Mouse (Mus musculus): ENCODE results near the gene Gm7029. TPM values are rescaled to one million over a fixed set of nuclear protein-coding genes. Genes with fewer than 3 reads are reported as not detected.
A peak's percentile ranks its signal among the peaks of the same experiment; 100 is the strongest.

The Gm7029 gene
- total and polyA plus RNA-seq, 2 experiments from 2014 or later, result not detected

DNA sequence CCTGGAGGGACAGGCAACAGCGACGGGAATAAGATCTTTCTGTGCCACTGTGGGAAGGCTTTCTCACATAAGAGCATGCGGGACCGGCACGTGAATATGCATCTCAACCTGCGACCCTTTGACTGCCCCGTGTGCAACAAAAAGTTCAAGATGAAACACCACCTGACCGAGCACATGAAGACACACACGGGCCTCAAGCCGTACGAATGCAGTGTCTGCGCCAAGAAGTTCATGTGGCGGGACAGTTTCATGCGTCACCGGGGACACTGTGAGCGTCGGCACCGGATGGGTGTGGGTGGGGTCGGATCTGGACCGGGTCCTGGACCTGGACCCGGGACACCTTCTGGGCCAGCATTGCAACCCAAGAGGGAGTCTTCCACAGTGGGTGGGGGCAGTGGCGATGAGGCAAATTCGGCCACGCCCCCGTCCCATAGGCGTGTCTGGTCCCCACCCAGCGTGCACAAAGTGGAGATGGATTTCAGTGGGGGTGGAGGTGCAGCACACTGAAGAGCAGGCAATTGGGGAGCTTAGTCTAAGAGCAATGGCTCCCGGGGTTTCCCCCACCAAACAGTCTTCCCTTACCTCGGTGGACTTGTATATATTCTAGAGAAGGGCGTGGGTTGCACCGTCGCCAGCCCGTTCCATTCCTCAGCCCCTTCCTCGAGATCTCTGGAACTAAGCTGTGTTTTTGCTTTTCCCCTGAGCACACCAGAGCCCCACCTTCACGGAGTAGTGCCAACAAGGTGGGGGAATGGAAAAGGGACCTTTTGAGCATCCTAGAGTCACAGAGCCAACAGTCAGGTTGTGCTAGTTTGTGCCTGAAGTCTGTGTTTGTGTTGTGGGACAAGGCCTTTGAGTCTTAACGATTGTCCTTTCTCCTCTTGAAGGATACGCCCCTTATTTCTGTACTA lies 44.9 kb downstream of the Gm7029 start:
- Histone ChIP-seq H3K36me3 (replicated peaks; ENCODE audit: control insufficient read depth, insufficient read depth, low read length) (peaks cover 20% of the 10 kb centered on the region), H3K27ac (ENCODE audit: low read depth) (peak overlapping the region; percentile 73), H3K9me3 (replicated peaks; ENCODE audit: control insufficient read depth, low read length) (no peaks in the 10 kb centered on the region), H3K4me3 (ENCODE audit: low read depth, low read length) (peak overlapping the region; percentile 66), H3K9ac (replicated peaks; ENCODE audit: low read depth, low read length) (peak overlapping the region; percentile 59; the same call in 1 of the 2 replicates), H3K4me2 (ENCODE audit: low read depth, low read length) (peak overlapping the region; percentile 94), H3K27me3 (ENCODE audit: control insufficient read depth, insufficient read depth, low read length) (no peaks in the 10 kb centered on the region), H3K4me1 (ENCODE audit: control insufficient read depth, insufficient read depth) (peaks cover 5% of the 10 kb centered on the region; the same call in 1 of the 2 replicates)
- DNase-seq (ENCODE audit: low spot score) (no peak), ATAC-seq (ENCODE audit: insufficient read depth, low read depth) (no peak)
- WGBS, result 57% methylated on average over 37 of the region's 37 CpGs
- no peak for TF ChIP-seq EP300 (IDR thresholded peaks at IDR 0.05; ENCODE audit: low read depth)
- no peak for TF ChIP-seq CTCF (IDR thresholded peaks at IDR 0.05; ENCODE audit: low read depth)

GRCm38 (mm10) chr17:33919351-33920281 lies 46.0 kb downstream of the Gm7029 start:
- 0% methylated on average over 52 of the region's 52 CpGs for WGBS
- peaks cover 9% of the 10 kb centered on the region for H3K36me3 ChIP-seq (replicated peaks; ENCODE audit: control insufficient read depth, insufficient read depth, low read length)
- peak overlapping the region; percentile 66 for H3K4me3 ChIP-seq (ENCODE audit: low read depth, low read length)
- peak; percentile 42 for ATAC-seq (ENCODE audit: insufficient read depth, low read depth)
- peak overlapping the region; percentile 73 for H3K27ac ChIP-seq (ENCODE audit: low read depth)
- peaks cover 5% of the 10 kb centered on the region; the same call in 1 of the 2 replicates for H3K4me1 ChIP-seq (ENCODE audit: control insufficient read depth, insufficient read depth)
- H3K4me2 ChIP-seq (ENCODE audit: low read depth, low read length), result peak overlapping the region; percentile 94
- TF ChIP-seq CTCF (IDR thresholded peaks at IDR 0.05; ENCODE audit: low read depth) (peak; percentile 24; the same call in 1 of the 2 replicates), EP300 (IDR thresholded peaks at IDR 0.05; ENCODE audit: low read depth) (no peak)
- peak; percentile 86 for DNase-seq (ENCODE audit: low spot score)
- H3K9ac ChIP-seq (replicated peaks; ENCODE audit: low read depth, low read length), result peak overlapping the region; percentile 59
- H3K9me3 ChIP-seq (replicated peaks; ENCODE audit: control insufficient read depth, low read length), result no peaks in the 10 kb centered on the region
- no peaks in the 10 kb centered on the region for H3K27me3 ChIP-seq (ENCODE audit: control insufficient read depth, insufficient read depth, low read length)

DNA sequence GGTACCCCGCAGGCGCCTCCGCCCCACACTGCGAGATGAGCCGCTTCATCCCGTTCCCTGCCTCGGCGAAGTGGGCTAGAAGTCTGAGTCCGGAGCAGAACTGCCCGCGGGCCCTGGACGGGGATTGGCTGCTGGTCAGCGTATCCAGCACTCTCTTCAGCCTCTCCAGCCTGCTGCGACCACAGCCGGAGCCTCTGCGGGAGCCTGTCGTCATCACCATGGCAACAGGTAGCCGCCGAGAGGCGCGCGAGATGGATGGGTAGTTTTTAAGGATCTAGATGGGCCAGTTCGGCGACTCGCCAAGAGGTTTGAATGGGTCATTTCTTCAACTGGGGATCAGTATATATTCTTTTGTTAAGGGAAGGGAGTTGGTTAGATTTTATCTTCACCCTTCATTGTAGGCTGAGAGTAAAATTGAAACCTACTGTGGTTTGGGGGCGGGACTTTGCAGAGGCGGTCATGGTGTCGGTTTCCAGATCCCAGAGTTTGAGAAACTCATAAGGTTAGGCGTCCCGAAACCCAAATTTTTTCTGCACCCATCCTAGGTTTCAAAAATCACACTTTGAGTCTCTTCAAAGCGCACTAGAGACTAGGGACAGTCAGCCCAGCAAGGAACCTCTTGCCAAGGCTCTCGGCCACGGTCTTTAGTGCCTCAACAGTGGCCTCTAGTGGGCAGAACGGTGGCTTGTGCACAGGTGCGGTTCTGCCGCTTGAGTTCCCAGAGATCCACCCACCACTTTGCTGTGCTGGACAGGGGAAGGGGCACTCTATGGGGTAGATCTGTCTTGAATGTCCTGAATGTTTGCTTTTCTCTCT lies 46.9 kb downstream of the Gm7029 start:
- peak; percentile 85 for TF ChIP-seq CTCF (IDR thresholded peaks at IDR 0.05; ENCODE audit: low read depth)
- TF ChIP-seq EP300 (IDR thresholded peaks at IDR 0.05; ENCODE audit: low read depth), result no peak
- H3K4me3 ChIP-seq (ENCODE audit: low read depth, low read length), result peak overlapping the region; percentile 66
- DNase-seq (ENCODE audit: low spot score), result peak; percentile 70
- no peaks in the 10 kb centered on the region for H3K9me3 ChIP-seq (replicated peaks; ENCODE audit: control insufficient read depth, low read length)
- H3K27ac ChIP-seq (ENCODE audit: low read depth), result peak overlapping the region; percentile 73
- no peaks in the 10 kb centered on the region for H3K27me3 ChIP-seq (ENCODE audit: control insufficient read depth, insufficient read depth, low read length)
- H3K4me2 ChIP-seq (ENCODE audit: low read depth, low read length), result peak overlapping the region; percentile 94
- peaks cover 5% of the 10 kb centered on the region; the same call in 1 of the 2 replicates for H3K4me1 ChIP-seq (ENCODE audit: control insufficient read depth, insufficient read depth)
- peak; percentile 12; the same call in 1 of the 2 replicates for ATAC-seq (ENCODE audit: insufficient read depth, low read depth)
- 1% methylated on average over 36 of the region's 36 CpGs for WGBS
- 0 out of 2 replicates have a peak, but pooled peaks cover 3% of the 10 kb centered on the region for H3K36me3 ChIP-seq (replicated peaks; ENCODE audit: control insufficient read depth, insufficient read depth, low read length)
- peak overlapping the region; percentile 59 for H3K9ac ChIP-seq (replicated peaks; ENCODE audit: low read depth, low read length)

DNA sequence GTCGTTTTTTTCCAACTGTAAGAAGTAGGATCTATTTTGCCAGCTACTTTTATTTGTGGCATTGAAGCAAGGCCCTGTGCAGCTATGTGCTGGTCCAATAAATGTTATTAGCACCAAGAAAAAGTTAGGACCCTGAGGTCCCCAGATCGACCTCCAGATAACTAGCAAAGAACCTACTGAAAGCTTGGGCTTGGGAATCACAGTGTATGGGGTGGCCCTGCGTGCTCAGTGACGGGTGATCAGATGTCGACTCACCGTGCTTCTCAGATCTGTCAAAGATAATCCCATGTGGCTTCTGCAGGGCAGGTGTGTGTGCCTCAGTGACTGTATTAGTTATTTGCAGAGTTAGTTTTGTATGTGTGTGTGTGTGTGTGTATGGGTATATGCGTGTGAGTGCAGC lies 47.7 kb downstream of the Gm7029 start:
- ATAC-seq (ENCODE audit: insufficient read depth, low read depth) (no peak), DNase-seq (ENCODE audit: low spot score) (no peak)
- 82% methylated on average over 7 of the region's 7 CpGs for WGBS
- Histone ChIP-seq H3K4me2 (ENCODE audit: low read depth, low read length) (no peak overlapping the region), H3K9me3 (replicated peaks; ENCODE audit: control insufficient read depth, low read length) (no peaks in the 10 kb centered on the region), H3K27me3 (ENCODE audit: control insufficient read depth, insufficient read depth, low read length) (no peaks in the 10 kb centered on the region), H3K9ac (replicated peaks; ENCODE audit: low read depth, low read length) (no peak overlapping the region), H3K4me1 (ENCODE audit: control insufficient read depth, insufficient read depth) (peaks cover 5% of the 10 kb centered on the region; the same call in 1 of the 2 replicates), H3K36me3 (replicated peaks; ENCODE audit: control insufficient read depth, insufficient read depth, low read length) (0 out of 2 replicates have a peak, but pooled peaks cover 9% of the 10 kb centered on the region), H3K4me3 (ENCODE audit: low read depth, low read length) (no peak overlapping the region), H3K27ac (ENCODE audit: low read depth) (no peak overlapping the region)
- no peak for TF ChIP-seq EP300 (IDR thresholded peaks at IDR 0.05; ENCODE audit: low read depth)
- no peak for TF ChIP-seq CTCF (IDR thresholded peaks at IDR 0.05; ENCODE audit: low read depth)

Small RNA genes within 50 kb of the gene (microRNA-seq; reads per million reads assigned to microRNA genes)
- gene Gm27740, result not detected

Other genes starting within 250 kb of the Gm7029 start
- gene Zfp414, start 244.7 kb upstream of the Gm7029 start, total RNA-seq (2014; rRNA removed; ENCODE audit: low replicate concordance), result 29.0 and 39.9 TPM in 2 replicates
- gene Zfp414, start 244.7 kb upstream of the Gm7029 start, polyA plus RNA-seq (2015; fragmentation: Nextera tagmentation; extraction: Ambion mirVana), result 20.3 and 21.4 TPM in 2 replicates
- gene Pram1, start 235.8 kb upstream of the Gm7029 start, total RNA-seq (2014; rRNA removed; ENCODE audit: low replicate concordance), result not detected in 2 replicates
- gene Pram1, start 235.8 kb upstream of the Gm7029 start, polyA plus RNA-seq (2015; fragmentation: Nextera tagmentation; extraction: Ambion mirVana), result 0.08 and 0.29 TPM in 2 replicates
- 47.1 and 54.3 TPM in 2 replicates for gene Hnrnpm, start 187.0 kb upstream of the Gm7029 start, total RNA-seq (2014; rRNA removed; ENCODE audit: low replicate concordance)
- gene Hnrnpm, start 187.0 kb upstream of the Gm7029 start, polyA plus RNA-seq (2015; fragmentation: Nextera tagmentation; extraction: Ambion mirVana), result 139 and 151 TPM in 2 replicates
- 117 and 124 TPM in 2 replicates for gene March2, start 155.2 kb upstream of the Gm7029 start, total RNA-seq (2014; rRNA removed; ENCODE audit: low replicate concordance)
- 87.6 and 88.5 TPM in 2 replicates for gene March2, start 155.2 kb upstream of the Gm7029 start, polyA plus RNA-seq (2015; fragmentation: Nextera tagmentation; extraction: Ambion mirVana)
- 58.6 and 87.8 TPM in 2 replicates for gene Rab11b, start 113.3 kb upstream of the Gm7029 start, total RNA-seq (2014; rRNA removed; ENCODE audit: low replicate concordance)
- 382 and 425 TPM in 2 replicates for gene Rab11b, start 113.3 kb upstream of the Gm7029 start, polyA plus RNA-seq (2015; fragmentation: Nextera tagmentation; extraction: Ambion mirVana)
- 35.2 and 79.3 TPM in 2 replicates for gene Angptl4, start 92.0 kb upstream of the Gm7029 start, total RNA-seq (2014; rRNA removed; ENCODE audit: low replicate concordance)
- gene Angptl4, start 92.0 kb upstream of the Gm7029 start, polyA plus RNA-seq (2015; fragmentation: Nextera tagmentation; extraction: Ambion mirVana), result 59.2 and 124 TPM in 2 replicates
- 33.3 and 68.7 TPM in 2 replicates for gene Kank3, start 63.3 kb upstream of the Gm7029 start, total RNA-seq (2014; rRNA removed; ENCODE audit: low replicate concordance)
- 46.1 and 50.8 TPM in 2 replicates for gene Kank3, start 63.3 kb upstream of the Gm7029 start, polyA plus RNA-seq (2015; fragmentation: Nextera tagmentation; extraction: Ambion mirVana)
- gene Rps28, start 49.3 kb upstream of the Gm7029 start, total RNA-seq (2014; rRNA removed; ENCODE audit: low replicate concordance), result 127 and 305 TPM in 2 replicates
- gene Rps28, start 49.3 kb upstream of the Gm7029 start, polyA plus RNA-seq (2015; fragmentation: Nextera tagmentation; extraction: Ambion mirVana), result 622 and 631 TPM in 2 replicates
- gene Ndufa7, start 49.3 kb upstream of the Gm7029 start, total RNA-seq (2014; rRNA removed; ENCODE audit: low replicate concordance), result 467 and 766 TPM in 2 replicates
- 899 and 938 TPM in 2 replicates for gene Ndufa7, start 49.3 kb upstream of the Gm7029 start, polyA plus RNA-seq (2015; fragmentation: Nextera tagmentation; extraction: Ambion mirVana)
- 17.3 and 24.0 TPM in 2 replicates for gene Cd320, start 30.7 kb upstream of the Gm7029 start, total RNA-seq (2014; rRNA removed; ENCODE audit: low replicate concordance)
- gene Cd320, start 30.7 kb upstream of the Gm7029 start, polyA plus RNA-seq (2015; fragmentation: Nextera tagmentation; extraction: Ambion mirVana), result 37.3 and 41.6 TPM in 2 replicates
- 17.0 and 30.1 TPM in 2 replicates for gene Kifc1, start 16.8 kb downstream of the Gm7029 start, total RNA-seq (2014; rRNA removed; ENCODE audit: low replicate concordance)
- 2.0 and 2.1 TPM in 2 replicates for gene Kifc1, start 16.8 kb downstream of the Gm7029 start, polyA plus RNA-seq (2015; fragmentation: Nextera tagmentation; extraction: Ambion mirVana)
- not detected in 2 replicates for gene Platr17, start 31.3 kb downstream of the Gm7029 start, total RNA-seq (2014; rRNA removed; ENCODE audit: low replicate concordance)
- not detected in 2 replicates for gene Platr17, start 31.3 kb downstream of the Gm7029 start, polyA plus RNA-seq (2015; fragmentation: Nextera tagmentation; extraction: Ambion mirVana)
- 15.2 and 19.3 TPM in 2 replicates for gene Daxx, start 35.6 kb downstream of the Gm7029 start, total RNA-seq (2014; rRNA removed; ENCODE audit: low replicate concordance)
- gene Daxx, start 35.6 kb downstream of the Gm7029 start, polyA plus RNA-seq (2015; fragmentation: Nextera tagmentation; extraction: Ambion mirVana), result 18.0 and 20.0 TPM in 2 replicates
- 50.9 and 84.1 TPM in 2 replicates for gene Tapbp, start 42.1 kb downstream of the Gm7029 start, total RNA-seq (2014; rRNA removed; ENCODE audit: low replicate concordance)
- gene Tapbp, start 42.1 kb downstream of the Gm7029 start, polyA plus RNA-seq (2015; fragmentation: Nextera tagmentation; extraction: Ambion mirVana), result 47.6 and 51.3 TPM in 2 replicates
- 29.1 and 42.9 TPM in 2 replicates for gene Zbtb22, start 42.1 kb downstream of the Gm7029 start, total RNA-seq (2014; rRNA removed; ENCODE audit: low replicate concordance)
- gene Zbtb22, start 42.1 kb downstream of the Gm7029 start, polyA plus RNA-seq (2015; fragmentation: Nextera tagmentation; extraction: Ambion mirVana), result 10.1 and 12.0 TPM in 2 replicates
- 63.1 and 144 TPM in 2 replicates for gene Rgl2, start 55.7 kb downstream of the Gm7029 start, total RNA-seq (2014; rRNA removed; ENCODE audit: low replicate concordance)
- gene Rgl2, start 55.7 kb downstream of the Gm7029 start, polyA plus RNA-seq (2015; fragmentation: Nextera tagmentation; extraction: Ambion mirVana), result 21.1 and 21.9 TPM in 2 replicates
- 28.6 and 77.4 TPM in 2 replicates for gene Pfdn6, start 66.5 kb downstream of the Gm7029 start, total RNA-seq (2014; rRNA removed; ENCODE audit: low replicate concordance)
- 123 and 128 TPM in 2 replicates for gene Pfdn6, start 66.5 kb downstream of the Gm7029 start, polyA plus RNA-seq (2015; fragmentation: Nextera tagmentation; extraction: Ambion mirVana)
- 6.7 and 10.9 TPM in 2 replicates for gene Wdr46, start 66.8 kb downstream of the Gm7029 start, total RNA-seq (2014; rRNA removed; ENCODE audit: low replicate concordance)
- gene Wdr46, start 66.8 kb downstream of the Gm7029 start, polyA plus RNA-seq (2015; fragmentation: Nextera tagmentation; extraction: Ambion mirVana), result 8.9 and 11.1 TPM in 2 replicates
- gene B3galt4, start 77.7 kb downstream of the Gm7029 start, total RNA-seq (2014; rRNA removed; ENCODE audit: low replicate concordance), result 0.53 and 0.70 TPM in 2 replicates
- gene B3galt4, start 77.7 kb downstream of the Gm7029 start, polyA plus RNA-seq (2015; fragmentation: Nextera tagmentation; extraction: Ambion mirVana), result 5.5 and 6.1 TPM in 2 replicates
- gene Vps52, start 82.0 kb downstream of the Gm7029 start, total RNA-seq (2014; rRNA removed; ENCODE audit: low replicate concordance), result 28.2 and 31.8 TPM in 2 replicates
- 27.8 TPM in 2 replicates for gene Vps52, start 82.0 kb downstream of the Gm7029 start, polyA plus RNA-seq (2015; fragmentation: Nextera tagmentation; extraction: Ambion mirVana)
- 1,548 and 1,735 TPM in 2 replicates for gene Rps18, start 82.2 kb downstream of the Gm7029 start, total RNA-seq (2014; rRNA removed; ENCODE audit: low replicate concordance)
- 845 and 880 TPM in 2 replicates for gene Rps18, start 82.2 kb downstream of the Gm7029 start, polyA plus RNA-seq (2015; fragmentation: Nextera tagmentation; extraction: Ambion mirVana)
- gene H2-K1, start 126.5 kb downstream of the Gm7029 start, total RNA-seq (2014; rRNA removed; ENCODE audit: low replicate concordance), result 61.0 and 84.5 TPM in 2 replicates
- gene H2-K1, start 126.5 kb downstream of the Gm7029 start, polyA plus RNA-seq (2015; fragmentation: Nextera tagmentation; extraction: Ambion mirVana), result 42.9 and 48.4 TPM in 2 replicates
- gene Ring1, start 150.8 kb downstream of the Gm7029 start, total RNA-seq (2014; rRNA removed; ENCODE audit: low replicate concordance), result 22.5 and 48.5 TPM in 2 replicates
- gene Ring1, start 150.8 kb downstream of the Gm7029 start, polyA plus RNA-seq (2015; fragmentation: Nextera tagmentation; extraction: Ambion mirVana), result 10.3 and 11.9 TPM in 2 replicates
- 80.6 and 101 TPM in 2 replicates for gene H2-Ke6, start 154.2 kb downstream of the Gm7029 start, total RNA-seq (2014; rRNA removed; ENCODE audit: low replicate concordance)
- gene H2-Ke6, start 154.2 kb downstream of the Gm7029 start, polyA plus RNA-seq (2015; fragmentation: Nextera tagmentation; extraction: Ambion mirVana), result 58.5 and 64.6 TPM in 2 replicates
- 88.7 and 97.2 TPM in 2 replicates for gene Slc39a7, start 157.8 kb downstream of the Gm7029 start, total RNA-seq (2014; rRNA removed; ENCODE audit: low replicate concordance)
- gene Slc39a7, start 157.8 kb downstream of the Gm7029 start, polyA plus RNA-seq (2015; fragmentation: Nextera tagmentation; extraction: Ambion mirVana), result 79.7 and 85.4 TPM in 2 replicates
- gene Rxrb, start 158.0 kb downstream of the Gm7029 start, total RNA-seq (2014; rRNA removed; ENCODE audit: low replicate concordance), result 29.4 and 36.6 TPM in 2 replicates
- gene Rxrb, start 158.0 kb downstream of the Gm7029 start, polyA plus RNA-seq (2015; fragmentation: Nextera tagmentation; extraction: Ambion mirVana), result 28.4 and 31.2 TPM in 2 replicates
- gene Col11a2, start 165.6 kb downstream of the Gm7029 start, total RNA-seq (2014; rRNA removed; ENCODE audit: low replicate concordance), result 1.4 and 1.9 TPM in 2 replicates
- 0.25 and 0.29 TPM in 2 replicates for gene Col11a2, start 165.6 kb downstream of the Gm7029 start, polyA plus RNA-seq (2015; fragmentation: Nextera tagmentation; extraction: Ambion mirVana)
- gene H2-Oa, start 218.5 kb downstream of the Gm7029 start, total RNA-seq (2014; rRNA removed; ENCODE audit: low replicate concordance), result not detected in 2 replicates
- not detected in 2 replicates for gene H2-Oa, start 218.5 kb downstream of the Gm7029 start, polyA plus RNA-seq (2015; fragmentation: Nextera tagmentation; extraction: Ambion mirVana)
- gene H2-DMa, start 245.7 kb downstream of the Gm7029 start, total RNA-seq (2014; rRNA removed; ENCODE audit: low replicate concordance), result 2.6 and 7.2 TPM in 2 replicates
- 4.2 and 4.6 TPM in 2 replicates for gene H2-DMa, start 245.7 kb downstream of the Gm7029 start, polyA plus RNA-seq (2015; fragmentation: Nextera tagmentation; extraction: Ambion mirVana)
- 83.2 and 87.5 TPM in 2 replicates for gene Brd2, start 248.8 kb downstream of the Gm7029 start, total RNA-seq (2014; rRNA removed; ENCODE audit: low replicate concordance)
- 33.4 and 38.4 TPM in 2 replicates for gene Brd2, start 248.8 kb downstream of the Gm7029 start, polyA plus RNA-seq (2015; fragmentation: Nextera tagmentation; extraction: Ambion mirVana)

All from heart, postnatal 0 days (tissue).